Mouse (Mus musculus): ENCODE results near the gene Arl4c. TPM values are rescaled to one million over a fixed set of nuclear protein-coding genes. Genes with fewer than 3 reads are reported as not detected.

The Arl4c gene
- polyA plus RNA-seq, 1 experiment from 2014 or later: 17.9 TPM

DNA sequence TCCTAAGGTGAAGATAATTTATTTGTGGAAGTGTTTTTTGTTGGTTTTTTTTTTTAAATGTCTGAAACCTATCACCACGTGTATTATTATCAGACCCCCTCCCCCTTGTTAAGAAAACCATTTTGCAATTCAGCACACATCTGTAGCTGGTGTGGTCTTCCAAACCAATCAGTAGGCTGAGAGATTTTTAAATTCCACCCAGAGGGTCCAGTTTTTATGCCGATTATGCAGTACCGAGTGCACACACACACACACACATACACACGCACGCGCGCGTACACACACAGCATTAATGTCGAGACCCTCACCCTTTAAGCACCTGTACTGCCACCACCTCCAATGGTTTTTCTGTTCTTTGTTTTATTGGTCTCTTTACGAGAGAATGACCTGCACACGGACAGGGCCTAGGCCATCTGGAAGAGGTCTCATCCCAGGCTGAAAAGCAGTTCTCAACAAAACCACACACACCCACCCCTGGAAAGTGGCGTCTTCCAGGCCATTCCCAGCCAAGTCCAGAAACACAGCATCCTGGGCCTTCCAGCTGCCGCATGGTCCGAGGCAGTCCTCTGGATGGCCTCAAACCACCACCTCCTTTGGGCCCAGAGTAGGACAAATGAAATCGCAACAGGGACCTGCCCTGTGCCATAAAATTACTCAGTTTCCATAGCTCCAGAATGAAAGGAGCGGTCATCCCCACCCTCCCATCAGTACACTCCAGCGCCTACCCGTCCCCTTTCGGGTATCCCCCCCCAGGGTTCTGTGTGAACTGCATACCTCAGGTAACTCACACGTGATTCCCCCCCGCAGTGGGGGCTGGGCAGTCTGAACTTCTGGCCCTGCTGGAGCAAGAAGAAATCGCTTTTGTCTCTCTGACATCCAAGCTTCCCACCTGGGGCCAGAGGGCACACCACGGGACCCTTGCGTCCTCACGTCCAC, 1.9 kb downstream of the Arl4c start:
- peak overlapping the region; percentile 70 for H3K4me2 ChIP-seq (replicated peaks)
- H3K27ac ChIP-seq: peak overlapping the region; percentile 90
- H3K9me3 ChIP-seq: no peaks in the 10 kb centered on the region
- 0 out of 2 replicates have a peak, but pooled peaks have one; percentile 9 for ATAC-seq (ENCODE audit: insufficient number of reproducible peaks, insufficient read depth, low FRiP score, low TSS enrichment)
- H3K36me3 ChIP-seq: peaks cover 7% of the 10 kb centered on the region
- H3K9ac ChIP-seq: peak overlapping the region; percentile 90
- peaks cover 17% of the 10 kb centered on the region; the same call in 1 of the 2 replicates for H3K4me1 ChIP-seq
- WGBS: 8% methylated on average over 25 of the region's 25 CpGs
- no peaks in the 10 kb centered on the region for H3K27me3 ChIP-seq
- H3K4me3 ChIP-seq: peak overlapping the region; percentile 85

DNA sequence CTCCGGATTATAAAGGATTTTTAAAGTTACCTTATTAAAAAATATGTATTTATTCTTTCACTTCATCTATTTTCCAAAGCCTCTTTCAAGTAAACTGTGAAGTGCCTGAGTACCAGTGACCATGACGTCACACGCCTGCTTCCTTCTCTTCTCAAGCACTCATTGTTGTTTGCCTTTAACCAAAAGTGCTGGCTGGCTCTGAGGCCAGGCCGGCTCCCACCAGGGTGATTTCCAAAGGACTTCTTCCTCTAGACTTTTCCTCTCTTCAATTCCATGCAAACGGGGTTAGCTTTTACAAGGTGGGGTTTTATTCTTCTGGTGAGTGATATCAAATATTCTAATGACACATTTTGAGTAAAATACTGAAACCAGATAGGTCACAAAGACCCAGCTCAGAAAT, 2.6 kb downstream of the Arl4c start:
- peak overlapping the region; percentile 85 for H3K4me3 ChIP-seq
- H3K4me2 ChIP-seq (replicated peaks): peak overlapping the region; percentile 70
- 19% methylated on average over 5 of the region's 5 CpGs for WGBS
- no peaks in the 10 kb centered on the region for H3K27me3 ChIP-seq
- H3K9ac ChIP-seq: no peak overlapping the region
- H3K4me1 ChIP-seq: peaks cover 17% of the 10 kb centered on the region; the same call in 1 of the 2 replicates
- H3K27ac ChIP-seq: 0 out of 2 replicates have a peak overlapping the region, but pooled peaks have one; percentile 17
- peaks cover 7% of the 10 kb centered on the region for H3K36me3 ChIP-seq
- ATAC-seq (ENCODE audit: insufficient number of reproducible peaks, insufficient read depth, low FRiP score, low TSS enrichment): no peak
- H3K9me3 ChIP-seq: no peaks in the 10 kb centered on the region

- Histone ChIP-seq H3K27me3 (no peaks in the 10 kb centered on the region), H3K4me3 (peak overlapping the region; percentile 85), H3K27ac (no peak overlapping the region), H3K4me2 (replicated peaks) (peak overlapping the region; percentile 70), H3K4me1 (peaks cover 17% of the 10 kb centered on the region; the same call in 1 of the 2 replicates), H3K9ac (no peak overlapping the region), H3K36me3 (peaks cover 7% of the 10 kb centered on the region), H3K9me3 (no peaks in the 10 kb centered on the region)
- no peak for ATAC-seq (ENCODE audit: insufficient number of reproducible peaks, insufficient read depth, low FRiP score, low TSS enrichment)
- 29% methylated on average over 5 of the region's 5 CpGs for WGBS
These were observed 3.1 kb downstream of the Arl4c start for GRCm38 (mm10) chr1:88698926-88699325.

DNA sequence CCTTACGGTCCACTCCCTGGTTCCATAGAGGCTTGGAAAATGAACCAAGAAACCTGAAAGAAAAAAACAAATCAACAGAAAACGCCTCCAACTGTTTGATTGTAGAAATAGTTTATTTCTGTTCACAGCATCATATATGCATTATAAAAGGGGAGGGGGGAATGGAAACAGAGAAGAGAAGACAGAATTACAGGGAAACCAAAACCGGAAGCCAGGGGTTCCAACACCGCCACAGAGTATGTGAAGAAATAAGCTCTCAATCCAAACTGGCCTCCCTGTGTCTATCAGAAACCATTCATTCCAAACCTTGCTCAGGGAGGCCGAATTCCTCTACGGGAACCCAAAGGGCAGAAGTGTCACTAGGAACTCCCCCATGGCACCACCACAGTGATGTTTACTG, 3.9 kb downstream of the Arl4c start:
- Histone ChIP-seq H3K36me3 (peaks cover 7% of the 10 kb centered on the region), H3K4me2 (replicated peaks) (peak overlapping the region; percentile 70), H3K27me3 (no peaks in the 10 kb centered on the region), H3K9ac (no peak overlapping the region), H3K9me3 (no peaks in the 10 kb centered on the region), H3K27ac (no peak overlapping the region), H3K4me1 (peaks cover 17% of the 10 kb centered on the region; the same call in 1 of the 2 replicates), H3K4me3 (no peak overlapping the region)
- WGBS: 89% methylated on average over 6 of the region's 6 CpGs
- no peak for ATAC-seq (ENCODE audit: insufficient number of reproducible peaks, insufficient read depth, low FRiP score, low TSS enrichment)

GRCm38 (mm10) chr1:88696408-88696807, 5.6 kb downstream of the Arl4c start:
- Histone ChIP-seq H3K4me1 (peaks cover 17% of the 10 kb centered on the region; the same call in 1 of the 2 replicates), H3K4me3 (no peak overlapping the region), H3K9ac (no peak overlapping the region), H3K27ac (no peak overlapping the region), H3K27me3 (no peaks in the 10 kb centered on the region), H3K36me3 (peaks cover 7% of the 10 kb centered on the region), H3K9me3 (no peaks in the 10 kb centered on the region), H3K4me2 (replicated peaks) (no peak overlapping the region)
- no peak for ATAC-seq (ENCODE audit: insufficient number of reproducible peaks, insufficient read depth, low FRiP score, low TSS enrichment)
- WGBS: 82% methylated on average over 4 of the region's 4 CpGs

- Histone ChIP-seq H3K27ac (no peak overlapping the region), H3K9me3 (no peaks in the 10 kb centered on the region), H3K4me1 (peaks cover 5% of the 10 kb centered on the region; the same call in 1 of the 2 replicates), H3K36me3 (peaks cover 7% of the 10 kb centered on the region), H3K4me2 (replicated peaks) (no peak overlapping the region), H3K9ac (no peak overlapping the region), H3K27me3 (no peaks in the 10 kb centered on the region), H3K4me3 (no peak overlapping the region)
- WGBS: 90% methylated on average over 10 of the region's 10 CpGs
- no peak for ATAC-seq (ENCODE audit: insufficient number of reproducible peaks, insufficient read depth, low FRiP score, low TSS enrichment)
These were observed 7.7 kb downstream of the Arl4c start for GRCm38 (mm10) chr1:88694353-88694752.

DNA sequence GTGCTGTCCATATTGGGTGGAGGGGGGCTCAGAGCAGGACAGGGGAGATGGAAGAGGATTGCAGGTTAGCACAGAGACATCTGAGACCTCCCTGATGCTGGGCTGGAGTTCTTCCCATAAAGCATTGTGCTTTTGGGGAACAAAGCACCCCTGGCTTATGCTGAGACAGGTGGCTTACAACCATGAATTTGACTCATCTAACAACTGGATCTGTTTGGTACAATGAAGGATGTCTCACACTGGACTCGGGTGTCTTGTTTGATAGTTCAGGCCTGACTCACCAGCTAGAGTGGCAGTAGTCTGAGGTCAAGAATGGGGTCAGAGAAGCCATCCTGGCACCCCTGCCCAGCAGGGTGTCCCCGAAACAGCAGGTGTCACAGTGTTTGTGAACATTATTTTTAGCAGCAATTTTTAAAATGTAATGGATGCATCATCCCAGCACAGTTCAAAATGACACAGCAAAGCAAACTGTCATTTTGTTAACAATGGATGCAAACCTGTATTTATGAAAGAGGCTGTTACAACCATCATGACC, 9.7 kb downstream of the Arl4c start:
- Histone ChIP-seq H3K4me1 (no peaks in the 10 kb centered on the region), H3K4me3 (no peak overlapping the region), H3K36me3 (peaks cover under 1% of the 10 kb centered on the region), H3K27me3 (no peaks in the 10 kb centered on the region), H3K9ac (no peak overlapping the region), H3K4me2 (replicated peaks) (no peak overlapping the region), H3K9me3 (no peaks in the 10 kb centered on the region), H3K27ac (no peak overlapping the region)
- ATAC-seq (ENCODE audit: insufficient number of reproducible peaks, insufficient read depth, low FRiP score, low TSS enrichment): no peak
- 74% methylated on average over 2 of the region's 2 CpGs for WGBS

DNA sequence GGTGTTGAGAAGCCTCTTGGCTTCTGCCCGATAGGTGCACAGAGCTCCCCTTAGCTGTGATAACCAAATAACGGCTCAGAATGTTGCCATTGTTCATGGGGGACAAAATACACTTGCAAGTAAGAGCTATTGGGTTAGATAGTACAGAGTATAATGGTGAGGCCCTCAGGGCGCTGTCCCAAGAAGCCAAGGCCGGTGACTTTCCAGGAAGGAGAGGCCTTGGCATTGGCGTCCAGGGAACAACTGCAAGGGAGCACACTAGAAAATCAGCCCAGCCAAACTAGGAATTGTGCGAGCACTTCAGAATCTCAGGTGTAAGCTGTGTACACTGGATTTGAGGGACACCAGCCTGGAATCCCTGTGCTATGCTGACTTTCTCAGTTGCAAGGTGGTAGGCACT, 11.4 kb downstream of the Arl4c start:
- 83% methylated on average over 6 of the region's 6 CpGs for WGBS
- Histone ChIP-seq H3K4me2 (replicated peaks) (no peak overlapping the region), H3K4me1 (no peaks in the 10 kb centered on the region), H3K4me3 (no peak overlapping the region), H3K9ac (no peak overlapping the region), H3K27me3 (no peaks in the 10 kb centered on the region), H3K27ac (no peak overlapping the region), H3K36me3 (no peaks in the 10 kb centered on the region), H3K9me3 (no peaks in the 10 kb centered on the region)
- ATAC-seq (ENCODE audit: insufficient number of reproducible peaks, insufficient read depth, low FRiP score, low TSS enrichment): no peak

DNA sequence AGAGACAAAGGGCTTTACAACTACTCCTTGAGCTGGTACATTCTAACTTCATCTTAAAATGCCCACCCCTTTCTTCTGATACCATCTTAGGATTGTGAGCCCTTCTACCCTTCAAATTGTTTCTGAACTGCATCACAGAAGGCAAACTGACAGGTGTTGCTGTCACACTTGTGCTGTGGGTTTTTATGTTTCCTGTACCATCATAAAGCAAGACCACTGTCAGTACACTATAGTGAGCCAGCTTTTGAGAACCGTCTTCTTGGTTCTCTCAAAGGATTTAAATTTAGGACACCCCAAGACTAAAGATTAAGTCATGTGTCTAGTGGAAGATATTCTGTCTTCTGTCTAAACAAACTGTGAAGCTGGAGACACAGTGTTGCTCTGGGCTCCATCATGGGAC, 17.3 kb downstream of the Arl4c start:
- Histone ChIP-seq H3K4me2 (replicated peaks) (no peak overlapping the region), H3K27ac (no peak overlapping the region), H3K9me3 (no peaks in the 10 kb centered on the region), H3K27me3 (no peaks in the 10 kb centered on the region), H3K4me1 (no peaks in the 10 kb centered on the region), H3K36me3 (no peaks in the 10 kb centered on the region), H3K9ac (no peak overlapping the region), H3K4me3 (no peak overlapping the region)
- WGBS: 85% methylated on average over 1 of the region's 1 CpGs
- ATAC-seq (ENCODE audit: insufficient number of reproducible peaks, insufficient read depth, low FRiP score, low TSS enrichment): no peak

DNA sequence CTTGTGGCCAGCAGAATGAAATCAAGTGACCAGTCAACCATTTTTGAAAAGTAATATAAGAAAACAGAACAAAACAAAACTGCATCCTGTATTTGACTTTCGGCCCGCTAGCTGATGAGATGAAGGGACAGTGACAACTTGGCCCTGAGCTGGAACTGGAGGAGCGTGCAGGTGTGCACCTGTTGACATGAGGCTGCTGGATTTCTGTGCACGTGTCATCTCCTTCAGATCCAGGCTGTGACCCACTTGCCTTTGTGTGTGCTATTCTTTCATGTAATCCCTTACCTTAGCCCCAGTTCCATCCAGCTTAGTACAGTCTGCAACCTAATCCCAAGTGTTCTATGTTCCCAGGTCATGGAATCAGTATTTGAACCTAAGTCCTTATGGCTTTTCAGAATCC, 20.4 kb downstream of the Arl4c start:
- Histone ChIP-seq H3K4me1 (no peaks in the 10 kb centered on the region), H3K4me3 (no peak overlapping the region), H3K9me3 (no peaks in the 10 kb centered on the region), H3K9ac (no peak overlapping the region), H3K27ac (no peak overlapping the region), H3K27me3 (no peaks in the 10 kb centered on the region), H3K4me2 (replicated peaks) (no peak overlapping the region), H3K36me3 (no peaks in the 10 kb centered on the region)
- no peak for ATAC-seq (ENCODE audit: insufficient number of reproducible peaks, insufficient read depth, low FRiP score, low TSS enrichment)
- 76% methylated on average over 4 of the region's 4 CpGs for WGBS

DNA sequence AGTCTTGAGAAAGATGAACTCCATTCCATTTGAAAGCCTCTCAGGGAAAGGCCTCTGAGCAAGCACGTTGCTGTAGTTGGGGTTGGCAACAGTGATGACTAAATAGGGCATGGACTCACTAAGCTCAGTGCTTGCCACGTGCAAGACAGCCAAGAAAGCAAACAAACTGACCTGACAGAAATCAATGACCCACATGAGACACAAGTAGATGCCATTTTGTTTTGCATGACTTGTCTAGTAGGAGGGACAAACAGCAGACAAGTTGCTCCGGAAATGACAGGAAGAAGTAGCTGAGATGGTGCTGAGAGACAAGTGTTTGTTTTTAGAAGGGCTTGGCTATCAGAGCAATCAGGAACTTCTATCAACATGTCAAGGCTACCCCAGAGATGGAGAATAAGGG, 21.2 kb downstream of the Arl4c start:
- Histone ChIP-seq H3K36me3 (no peaks in the 10 kb centered on the region), H3K27ac (no peak overlapping the region), H3K9ac (no peak overlapping the region), H3K9me3 (no peaks in the 10 kb centered on the region), H3K4me2 (replicated peaks) (no peak overlapping the region), H3K27me3 (no peaks in the 10 kb centered on the region), H3K4me1 (no peaks in the 10 kb centered on the region), H3K4me3 (no peak overlapping the region)
- WGBS: 67% methylated on average over 3 of the region's 3 CpGs
- no peak for ATAC-seq (ENCODE audit: insufficient number of reproducible peaks, insufficient read depth, low FRiP score, low TSS enrichment)

- no peak for ATAC-seq (ENCODE audit: insufficient number of reproducible peaks, insufficient read depth, low FRiP score, low TSS enrichment)
- H3K27ac ChIP-seq: no peak overlapping the region
- 52% methylated on average over 3 of the region's 3 CpGs for WGBS
- H3K27me3 ChIP-seq: no peaks in the 10 kb centered on the region
- H3K4me1 ChIP-seq: no peaks in the 10 kb centered on the region
- no peaks in the 10 kb centered on the region for H3K36me3 ChIP-seq
- no peak overlapping the region for H3K4me2 ChIP-seq (replicated peaks)
- no peak overlapping the region for H3K9ac ChIP-seq
- H3K4me3 ChIP-seq: no peak overlapping the region
- H3K9me3 ChIP-seq: no peaks in the 10 kb centered on the region
These were observed 23.7 kb downstream of the Arl4c start for GRCm38 (mm10) chr1:88678231-88678739.

Measured in embryonic facial prominence, embryonic 12.5 days (tissue).